Mouse (Mus musculus): ENCODE measurements around the gene Spp2. TPM values are rescaled to one million over a fixed set of nuclear protein-coding genes. Genes with fewer than 3 reads are reported as not detected.

The Spp2 gene
- polyA plus RNA-seq, 2 experiments: 1.6 TPM; not detected in 1

GRCm38 (mm10) chr1:88424602-88425252 is 18.0 kb downstream of the Spp2 start:
- Histone ChIP-seq H3K9ac (ENCODE audit: low read depth, low read length, severe bottlenecking) (no peak overlapping the region), H3K4me1 (ENCODE audit: control insufficient read depth, insufficient read depth, low read length) (no peaks in the 10 kb centered on the region), H3K4me2 (replicated peaks; ENCODE audit: low read depth, low read length, severe bottlenecking) (no peak overlapping the region), H3K27ac (replicated peaks; ENCODE audit: low read depth, low read length) (no peak overlapping the region), H3K27me3 (ENCODE audit: control insufficient read depth, insufficient read depth, low read length) (no peaks in the 10 kb centered on the region), H3K9me3 (ENCODE audit: control insufficient read depth, low read length) (no peaks in the 10 kb centered on the region), H3K4me3 (replicated peaks; ENCODE audit: low read length) (no peak overlapping the region), H3K36me3 (ENCODE audit: control insufficient read depth, insufficient read depth, low read length) (no peaks in the 10 kb centered on the region)
- ATAC-seq (ENCODE audit: low FRiP score, low read depth) (peak; percentile 70), DNase-seq (ENCODE audit: low spot score) (peak; percentile 76)
- TF ChIP-seq POLR2A (IDR thresholded peaks at IDR 0.05; ENCODE audit: borderline replicate concordance, extremely low read depth, insufficient read depth, insufficient read length): no peak
- 19% methylated on average over 8 of the region's 8 CpGs for WGBS

DNA sequence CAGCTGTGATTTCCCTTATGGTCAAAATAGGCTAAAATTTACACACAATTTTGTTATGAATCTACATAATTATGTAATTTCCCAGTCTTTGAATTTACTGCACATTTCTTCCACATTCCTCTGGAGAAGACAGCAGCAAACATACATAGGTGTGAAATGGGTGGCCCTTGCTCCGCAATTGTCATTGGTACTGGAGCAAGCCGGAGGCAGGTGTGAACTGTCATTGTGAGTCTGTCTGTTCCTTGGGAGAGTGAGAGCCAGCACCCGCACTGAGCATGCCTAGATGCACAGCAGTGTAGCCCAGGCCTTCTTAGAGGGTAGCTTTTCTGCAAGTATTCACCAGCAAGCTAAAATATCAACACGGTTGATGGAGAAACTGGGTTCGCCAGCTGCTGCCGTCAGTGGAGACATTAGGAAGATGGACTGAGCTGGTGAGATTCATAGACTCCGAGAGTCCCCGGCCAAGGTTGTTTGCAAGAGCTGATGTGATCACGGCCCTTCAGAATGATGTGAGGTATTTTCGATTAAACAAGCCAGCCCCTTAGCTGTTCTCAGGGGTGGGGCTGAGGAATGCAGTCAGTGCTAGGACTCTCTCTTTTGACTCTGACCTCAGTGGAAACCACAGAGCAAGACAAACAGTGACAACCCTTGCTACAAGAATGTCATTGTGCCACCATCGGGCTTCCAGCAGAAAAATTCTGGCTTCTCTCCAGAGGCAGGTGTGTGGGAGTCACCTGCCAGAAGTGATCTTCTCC is 21.4 kb downstream of the Spp2 start:
- Histone ChIP-seq H3K4me2 (replicated peaks; ENCODE audit: low read depth, low read length, severe bottlenecking) (no peak overlapping the region), H3K4me3 (replicated peaks; ENCODE audit: low read length) (no peak overlapping the region), H3K36me3 (ENCODE audit: control insufficient read depth, insufficient read depth, low read length) (no peaks in the 10 kb centered on the region), H3K9me3 (ENCODE audit: control insufficient read depth, low read length) (no peaks in the 10 kb centered on the region), H3K9ac (ENCODE audit: low read depth, low read length, severe bottlenecking) (no peak overlapping the region), H3K27me3 (ENCODE audit: control insufficient read depth, insufficient read depth, low read length) (no peaks in the 10 kb centered on the region), H3K4me1 (ENCODE audit: control insufficient read depth, insufficient read depth, low read length) (no peaks in the 10 kb centered on the region), H3K27ac (replicated peaks; ENCODE audit: low read depth, low read length) (no peak overlapping the region)
- 80% methylated on average over 11 of the region's 11 CpGs for WGBS
- DNase-seq (ENCODE audit: low spot score) (no peak), ATAC-seq (ENCODE audit: low FRiP score, low read depth) (no peak)
- no peak for TF ChIP-seq POLR2A (IDR thresholded peaks at IDR 0.05; ENCODE audit: borderline replicate concordance, extremely low read depth, insufficient read depth, insufficient read length)

DNA sequence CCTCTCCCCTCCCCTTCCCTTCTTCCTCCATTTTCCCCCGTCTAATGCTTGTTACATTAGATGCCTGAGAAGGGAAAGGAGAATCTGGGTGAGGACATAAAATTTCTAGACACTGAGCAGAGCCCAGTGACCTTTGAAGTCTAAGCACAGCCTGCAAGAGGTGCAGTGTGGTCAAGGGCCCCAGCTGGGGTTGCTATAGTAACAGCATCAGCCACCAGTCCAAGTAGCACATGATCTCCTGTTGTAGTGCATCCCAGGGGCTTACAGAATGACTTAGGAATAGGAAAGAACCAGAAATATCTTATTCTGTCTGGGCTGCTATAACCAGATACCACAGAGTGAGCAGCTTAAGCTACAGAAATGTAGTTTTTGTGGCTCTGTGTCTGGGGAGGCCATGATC is 22.7 kb downstream of the Spp2 start:
- no peak overlapping the region for H3K4me2 ChIP-seq (replicated peaks; ENCODE audit: low read depth, low read length, severe bottlenecking)
- no peak overlapping the region for H3K9ac ChIP-seq (ENCODE audit: low read depth, low read length, severe bottlenecking)
- H3K9me3 ChIP-seq (ENCODE audit: control insufficient read depth, low read length): no peaks in the 10 kb centered on the region
- no peak overlapping the region for H3K27ac ChIP-seq (replicated peaks; ENCODE audit: low read depth, low read length)
- no peaks in the 10 kb centered on the region for H3K27me3 ChIP-seq (ENCODE audit: control insufficient read depth, insufficient read depth, low read length)
- DNase-seq (ENCODE audit: low spot score): peak; percentile 14
- TF ChIP-seq POLR2A (IDR thresholded peaks at IDR 0.05; ENCODE audit: borderline replicate concordance, extremely low read depth, insufficient read depth, insufficient read length): no peak
- H3K4me3 ChIP-seq (replicated peaks; ENCODE audit: low read length): no peak overlapping the region
- 25% methylated on average over 1 of the region's 1 CpGs for WGBS
- H3K36me3 ChIP-seq (ENCODE audit: control insufficient read depth, insufficient read depth, low read length): no peaks in the 10 kb centered on the region
- H3K4me1 ChIP-seq (ENCODE audit: control insufficient read depth, insufficient read depth, low read length): no peaks in the 10 kb centered on the region
- ATAC-seq (ENCODE audit: low FRiP score, low read depth): no peak

GRCm38 (mm10) chr1:88431262-88431661 is 24.5 kb downstream of the Spp2 start:
- no peak overlapping the region for H3K4me3 ChIP-seq (replicated peaks; ENCODE audit: low read length)
- H3K4me2 ChIP-seq (replicated peaks; ENCODE audit: low read depth, low read length, severe bottlenecking): no peak overlapping the region
- WGBS: 34% methylated on average over 4 of the region's 4 CpGs
- no peaks in the 10 kb centered on the region for H3K27me3 ChIP-seq (ENCODE audit: control insufficient read depth, insufficient read depth, low read length)
- H3K36me3 ChIP-seq (ENCODE audit: control insufficient read depth, insufficient read depth, low read length): no peaks in the 10 kb centered on the region
- H3K27ac ChIP-seq (replicated peaks; ENCODE audit: low read depth, low read length): no peak overlapping the region
- H3K4me1 ChIP-seq (ENCODE audit: control insufficient read depth, insufficient read depth, low read length): no peaks in the 10 kb centered on the region
- H3K9me3 ChIP-seq (ENCODE audit: control insufficient read depth, low read length): no peaks in the 10 kb centered on the region
- TF ChIP-seq POLR2A (IDR thresholded peaks at IDR 0.05; ENCODE audit: borderline replicate concordance, extremely low read depth, insufficient read depth, insufficient read length): no peak
- DNase-seq (ENCODE audit: low spot score) (no peak), ATAC-seq (ENCODE audit: low FRiP score, low read depth) (no peak)
- H3K9ac ChIP-seq (ENCODE audit: low read depth, low read length, severe bottlenecking): no peak overlapping the region

GRCm38 (mm10) chr1:88432601-88433000 is 25.8 kb downstream of the Spp2 start:
- Histone ChIP-seq H3K4me2 (replicated peaks; ENCODE audit: low read depth, low read length, severe bottlenecking) (no peak overlapping the region), H3K36me3 (ENCODE audit: control insufficient read depth, insufficient read depth, low read length) (no peaks in the 10 kb centered on the region), H3K9ac (ENCODE audit: low read depth, low read length, severe bottlenecking) (no peak overlapping the region), H3K4me1 (ENCODE audit: control insufficient read depth, insufficient read depth, low read length) (peaks cover 4% of the 10 kb centered on the region; the same call in 1 of the 2 replicates), H3K9me3 (ENCODE audit: control insufficient read depth, low read length) (no peaks in the 10 kb centered on the region), H3K4me3 (replicated peaks; ENCODE audit: low read length) (no peak overlapping the region), H3K27ac (replicated peaks; ENCODE audit: low read depth, low read length) (no peak overlapping the region), H3K27me3 (ENCODE audit: control insufficient read depth, insufficient read depth, low read length) (no peaks in the 10 kb centered on the region)
- DNase-seq (ENCODE audit: low spot score): no peak
- no peak for ATAC-seq (ENCODE audit: low FRiP score, low read depth)
- TF ChIP-seq POLR2A (IDR thresholded peaks at IDR 0.05; ENCODE audit: borderline replicate concordance, extremely low read depth, insufficient read depth, insufficient read length): no peak
- 45% methylated on average over 3 of the region's 3 CpGs for WGBS

All from limb, embryonic 14.5 days (tissue).